Mouse (Mus musculus) liver, embryonic 14.5 days (tissue): Measurements from ENCODE around the gene Yju2.

Experiments
- CTCF ChIP-seq: IDR thresholded peaks from 2 replicates; pipeline ENCODE4 v1.5.1; 2016; ENCODE audit warnings: antibody characterized with exemption, low read depth, control low read depth
- EP300 ChIP-seq: IDR thresholded peaks from 2 replicates; pipeline ENCODE4 v1.6.1; 2016; ENCODE audit warnings: antibody characterized with exemption, low read depth

DNA sequence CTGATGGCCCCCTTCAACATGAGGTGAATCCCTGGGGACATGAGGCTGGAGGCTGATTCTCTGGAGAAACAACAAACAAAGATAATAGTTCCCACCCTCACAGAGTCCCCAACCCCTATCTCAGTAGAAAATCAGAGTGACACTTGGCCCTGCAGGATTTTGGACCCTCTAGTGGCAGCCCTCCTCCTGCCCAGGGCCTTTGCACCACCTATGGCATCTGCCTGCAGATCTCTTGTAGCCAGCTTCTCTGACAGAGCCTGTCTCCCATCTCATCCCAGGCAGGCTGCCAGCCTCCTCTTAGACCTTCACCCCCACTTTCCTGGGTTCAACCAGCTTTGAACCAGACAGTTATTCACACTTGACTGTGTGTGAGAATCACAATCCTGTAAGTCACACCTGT is 1.9 kb downstream of the Yju2 start:
- TF ChIP-seq CTCF (no peak), EP300 (no peak)
